Mouse (Mus musculus): ENCODE results near the gene Phactr3. TPM values are rescaled to one million over a fixed set of nuclear protein-coding genes. Genes with fewer than 3 reads are reported as not detected.
"Not testable (repeated sequence)": the region's sequence is repeated elsewhere in the genome, so short reads cannot be mapped to it uniquely, and the experiment has no call there.

Gene Phactr3
- polyA plus RNA-seq (2012; rRNA removed), result 0.18 and 0.47 TPM in 2 replicates

DNA sequence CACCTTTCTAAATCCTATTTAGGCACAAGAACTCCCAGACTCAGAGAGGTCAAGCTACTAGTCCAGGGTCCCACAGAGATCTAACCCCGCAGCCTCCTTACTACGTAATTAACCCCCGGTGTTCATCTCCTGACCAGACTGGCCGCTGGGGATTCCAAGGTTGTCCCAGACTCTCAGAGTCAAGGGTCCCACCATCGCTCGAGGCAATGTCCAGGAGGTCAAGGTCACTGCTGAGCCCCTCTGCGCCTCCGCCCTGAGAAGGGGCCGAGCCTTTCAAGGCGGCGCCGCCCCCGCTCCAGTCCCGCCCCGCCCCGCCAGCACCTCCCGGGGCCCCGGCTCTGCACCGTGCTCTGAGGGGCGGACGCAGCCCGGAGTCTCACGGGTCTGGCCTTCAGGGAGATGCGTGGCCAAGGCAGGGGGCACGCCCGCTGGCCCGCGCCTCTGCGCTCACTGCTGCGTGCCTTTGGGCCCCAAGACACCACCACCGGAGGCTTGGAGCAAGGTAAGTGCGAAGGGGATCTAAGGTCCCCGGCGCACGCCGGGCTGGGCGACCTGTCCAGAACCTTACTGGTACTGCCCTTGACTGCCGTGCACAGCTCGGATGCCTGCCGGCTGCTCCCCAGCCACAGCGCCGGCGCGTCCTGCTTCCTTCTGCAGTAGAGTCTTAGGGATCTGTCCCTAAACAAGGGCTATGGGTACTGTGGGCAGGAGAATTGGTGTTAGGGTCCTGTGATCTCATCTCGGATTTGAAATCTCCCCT lies at the start of gene Phactr3:
Gene Phactr3, plus strand, starts transcription at position 175 of the 760 bp plus-strand sequence.
- no peak for DNase-seq (ENCODE audit: low read depth)

DNA sequence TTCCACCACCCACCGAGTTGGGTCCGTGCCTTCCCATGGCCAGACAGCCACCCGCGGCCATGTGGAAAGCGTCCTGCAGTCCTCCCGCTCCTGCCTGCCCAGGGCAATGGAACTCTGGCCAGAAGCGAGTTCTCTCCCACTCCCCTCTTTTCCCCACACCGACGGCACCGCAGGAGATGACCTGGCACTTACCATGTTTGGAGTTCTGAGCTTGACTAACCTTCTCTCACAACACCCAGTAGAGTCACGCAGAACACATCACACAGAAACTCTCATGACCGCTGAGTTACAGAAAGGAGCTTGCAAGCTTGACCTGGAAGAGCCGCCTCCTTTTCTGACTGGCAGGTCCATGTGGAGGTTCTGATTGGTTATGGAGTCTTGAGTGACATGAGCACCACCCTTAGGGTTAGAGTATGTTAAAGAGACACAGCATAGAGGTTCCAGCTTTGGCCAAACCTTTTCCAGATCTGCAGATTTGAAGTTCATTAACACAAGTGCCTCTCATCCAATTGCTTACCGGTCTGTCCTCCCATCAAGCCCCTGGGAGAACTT lies 40.5 kb upstream of the Phactr3 start, which contains the start of gene Zfp931:
Gene Zfp931, minus strand, starts transcription at position 311 of the 552 bp plus-strand sequence.
- not testable (repeated sequence) for DNase-seq (ENCODE audit: low read depth)

DNA sequence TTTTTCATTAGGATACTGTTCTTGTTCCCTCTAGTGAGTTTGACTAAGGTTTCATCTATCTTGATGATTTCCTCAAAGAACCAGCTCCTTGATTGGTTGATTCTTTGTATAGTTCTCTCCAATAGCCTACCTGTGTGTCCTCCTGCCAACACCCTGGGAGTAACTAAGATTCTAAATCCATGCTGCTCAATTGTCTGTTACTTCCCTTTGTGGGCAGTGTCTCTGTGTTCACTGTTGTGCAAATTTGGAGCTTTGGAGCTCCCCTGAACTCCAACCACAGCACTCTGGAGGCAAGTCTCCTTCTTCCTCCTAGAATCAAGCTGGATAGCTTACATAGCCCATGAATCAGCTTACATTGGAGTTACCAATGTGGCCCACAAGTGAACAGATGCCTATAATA lies 29.2 kb upstream of the Phactr3 start:
- no peak for DNase-seq (ENCODE audit: low read depth)

DNA sequence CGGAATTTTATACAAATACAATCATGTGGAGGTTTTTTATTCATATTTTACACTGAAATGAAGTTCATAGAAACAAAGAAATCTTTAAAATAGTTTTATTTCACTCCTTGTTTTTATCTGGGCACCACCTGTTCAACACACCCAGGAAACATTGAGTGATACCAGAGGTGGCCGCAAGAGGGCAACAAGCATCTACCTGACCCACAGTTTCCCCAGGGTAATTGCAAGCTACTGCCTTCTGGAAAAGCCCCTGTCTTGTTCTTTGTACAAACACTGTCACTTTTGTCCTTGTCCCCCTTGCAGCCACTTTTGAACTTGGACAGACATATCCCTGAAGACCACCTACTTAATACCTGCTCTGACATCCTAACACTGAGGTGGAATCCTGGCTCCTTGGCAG lies 20.8 kb upstream of the Phactr3 start:
- DNase-seq (ENCODE audit: low read depth), result no peak

DNA sequence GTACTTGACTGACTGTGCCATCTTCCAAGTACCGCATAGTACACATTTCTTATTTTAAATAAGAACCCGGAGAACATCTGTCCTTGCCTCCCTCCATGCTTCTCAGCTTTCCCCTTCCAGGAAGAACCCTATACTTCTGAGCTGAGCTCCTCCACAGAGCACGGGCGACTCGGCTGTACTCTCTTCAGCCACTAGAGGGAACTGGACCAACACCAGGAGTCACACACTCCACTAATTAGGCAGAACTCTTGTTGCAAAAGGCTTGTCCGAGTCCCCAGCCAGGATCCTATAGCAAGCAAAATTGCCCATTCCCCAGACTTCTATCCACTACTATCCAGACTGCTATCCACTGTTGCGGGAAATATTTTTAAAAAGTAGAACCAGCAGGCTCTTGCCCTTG lies 16.8 kb upstream of the Phactr3 start:
- DNase-seq (ENCODE audit: low read depth), result no peak

DNA sequence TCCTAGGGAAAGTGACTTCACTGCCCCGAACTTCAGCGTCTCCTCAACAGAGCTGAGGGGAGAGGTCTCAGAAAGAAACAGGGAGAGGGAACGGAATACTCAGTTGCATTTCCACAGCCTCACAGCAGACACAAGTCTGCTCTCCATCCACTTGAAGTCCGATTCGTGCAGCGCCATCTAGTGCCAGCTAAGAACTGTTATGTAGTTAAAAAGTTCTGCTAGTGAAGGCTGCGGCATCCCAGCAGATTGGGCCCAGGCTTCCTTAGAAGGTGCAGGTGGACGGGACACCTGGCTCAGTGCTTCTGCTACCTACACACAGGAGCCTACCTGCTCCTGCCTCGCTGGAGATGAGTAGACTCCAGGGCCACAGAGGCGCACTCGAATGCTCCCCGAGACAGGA lies 829 bp upstream of the Phactr3 start:
- no peak for DNase-seq (ENCODE audit: low read depth)

DNA sequence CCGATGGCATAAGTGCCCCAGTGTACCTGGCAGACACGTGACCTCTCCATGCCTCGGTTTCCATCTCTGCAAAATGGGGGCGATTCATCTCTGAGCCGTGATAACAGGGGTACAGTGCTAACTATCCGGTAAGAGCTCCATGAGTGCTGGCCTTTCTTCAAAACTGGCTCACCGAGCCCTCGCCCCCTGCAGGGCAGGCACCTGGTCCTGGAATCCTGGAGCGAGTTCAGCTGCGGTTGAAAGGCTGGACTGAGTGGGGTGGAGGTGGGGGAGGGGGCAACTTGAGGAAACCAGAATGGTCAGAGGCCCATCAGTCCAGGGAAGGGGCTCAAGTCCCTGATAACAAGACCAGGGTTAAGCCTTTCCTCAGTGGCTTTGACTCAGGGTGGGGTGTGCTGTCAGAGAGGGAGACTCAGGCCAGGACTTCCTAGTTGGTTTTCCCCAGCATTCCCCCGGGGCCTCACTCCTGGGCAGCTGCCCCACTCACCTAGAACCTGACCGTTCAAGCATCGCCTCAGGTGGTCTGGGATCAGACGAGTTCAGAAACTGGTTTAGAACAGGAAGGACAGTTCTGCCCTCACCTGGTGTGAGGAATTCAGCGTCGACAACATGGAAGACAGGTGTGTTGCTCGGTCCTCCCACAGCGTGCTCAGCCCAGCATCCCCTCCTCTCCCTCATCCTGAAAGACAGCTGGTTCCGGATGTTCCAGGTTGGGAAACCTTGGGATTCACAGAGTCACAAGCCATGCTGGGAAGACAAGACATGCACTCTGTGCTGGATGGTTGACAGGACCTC lies 983 bp downstream of the Phactr3 start:
- no peak for DNase-seq (ENCODE audit: low read depth)

DNA sequence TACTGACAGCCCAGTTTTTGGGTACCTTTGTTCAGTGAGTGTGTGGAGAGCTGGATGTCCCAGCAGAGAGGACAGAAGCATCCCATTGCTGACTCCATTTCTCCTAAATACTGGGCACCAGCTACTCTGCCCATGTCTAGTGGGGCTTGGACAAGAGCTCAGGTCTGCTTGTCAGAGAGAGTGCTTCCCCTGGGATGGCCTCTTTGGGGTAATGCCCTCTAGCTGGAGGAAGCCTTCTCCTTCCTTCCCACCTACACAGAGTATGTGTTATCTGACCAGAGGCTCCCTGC lies 1.5 kb downstream of the Phactr3 start:
- no peak for DNase-seq (ENCODE audit: low read depth)

DNA sequence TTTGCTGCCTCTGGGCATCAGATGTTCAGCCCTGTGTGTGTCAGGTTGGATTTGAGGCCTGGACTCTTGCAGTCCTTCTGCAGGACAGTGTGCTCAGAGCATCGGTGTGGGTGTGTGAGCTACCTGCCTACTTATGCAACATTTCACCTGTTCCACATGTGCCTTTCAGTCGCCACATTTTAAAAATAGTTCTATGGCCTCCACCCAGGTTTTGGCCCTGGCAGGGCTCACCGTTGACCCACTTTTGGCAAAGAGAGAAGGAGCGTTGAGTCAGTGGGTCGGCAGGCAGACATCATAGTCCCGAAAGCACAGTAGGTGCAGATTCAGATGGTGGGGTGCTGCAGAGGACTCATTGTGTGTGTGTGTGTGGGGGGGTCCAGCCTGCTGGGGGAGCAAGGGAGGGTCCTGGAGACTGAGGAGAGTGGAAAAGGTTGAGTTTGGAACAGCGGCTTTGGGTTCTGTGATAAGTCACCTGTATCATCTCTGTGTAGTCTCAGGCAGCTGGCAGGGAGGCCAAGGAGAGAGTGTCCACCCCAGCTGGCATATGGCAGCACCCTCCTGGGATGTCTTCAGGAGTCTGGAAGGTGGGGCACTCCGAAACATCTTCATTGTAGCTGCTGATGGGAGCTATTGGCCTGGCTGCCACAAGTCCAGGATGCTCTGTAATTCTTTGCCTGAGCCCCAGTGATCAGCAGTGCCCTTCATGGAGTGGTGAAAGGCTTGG lies 2.0 kb downstream of the Phactr3 start:
- DNase-seq (ENCODE audit: low read depth), result no peak

DNA sequence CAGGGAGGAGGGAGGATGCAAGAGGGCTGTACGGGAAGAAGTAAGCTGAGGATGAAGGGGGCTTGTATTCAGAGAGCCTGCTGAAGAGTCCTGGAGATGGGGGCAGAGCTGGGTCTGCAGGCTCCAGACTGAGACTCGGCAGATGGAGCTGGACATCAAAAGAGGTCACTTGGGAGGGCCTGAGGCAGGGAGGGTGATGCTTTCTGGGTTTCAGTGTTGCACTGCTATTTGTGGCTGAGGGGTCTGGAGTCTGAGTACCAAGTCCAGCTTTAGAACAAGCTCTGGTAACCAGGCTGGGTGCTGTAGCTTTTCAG lies 2.6 kb downstream of the Phactr3 start:
- DNase-seq (ENCODE audit: low read depth), result no peak

DNA sequence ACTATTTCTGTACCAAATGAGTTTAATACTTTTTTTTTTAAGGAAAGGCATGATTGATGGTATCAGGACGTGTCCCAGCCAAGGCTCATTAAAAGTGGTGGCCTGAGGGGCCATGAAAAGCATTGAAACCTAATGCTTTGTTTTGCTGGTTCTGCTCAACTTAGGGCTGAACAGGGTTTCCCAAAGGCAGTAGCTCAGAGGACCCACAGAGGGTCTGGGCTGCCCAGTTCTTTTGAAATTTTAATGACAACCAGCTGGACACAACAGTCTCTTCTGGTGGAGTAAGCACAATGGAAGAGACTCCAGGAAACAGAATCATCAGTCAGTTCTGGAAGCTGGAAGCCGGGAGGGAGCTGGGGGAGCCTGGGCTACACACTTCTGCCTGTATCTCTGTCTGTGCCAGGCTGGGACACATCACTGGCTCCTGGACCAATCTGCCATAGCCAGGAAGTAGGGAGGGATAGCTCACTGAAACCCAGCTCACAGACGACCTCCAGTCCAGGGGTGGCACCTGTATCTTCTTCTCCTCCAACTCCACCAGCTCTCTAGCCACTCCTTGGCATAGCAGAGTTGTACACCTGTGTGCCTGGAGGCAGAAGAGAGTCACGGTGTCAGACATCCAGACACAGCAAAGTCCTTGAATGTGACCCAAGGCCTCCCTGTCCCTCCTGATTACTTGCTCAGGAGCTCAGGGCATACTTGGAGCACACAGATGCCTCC lies 3.3 kb downstream of the Phactr3 start:
- DNase-seq (ENCODE audit: low read depth), result no peak

DNA sequence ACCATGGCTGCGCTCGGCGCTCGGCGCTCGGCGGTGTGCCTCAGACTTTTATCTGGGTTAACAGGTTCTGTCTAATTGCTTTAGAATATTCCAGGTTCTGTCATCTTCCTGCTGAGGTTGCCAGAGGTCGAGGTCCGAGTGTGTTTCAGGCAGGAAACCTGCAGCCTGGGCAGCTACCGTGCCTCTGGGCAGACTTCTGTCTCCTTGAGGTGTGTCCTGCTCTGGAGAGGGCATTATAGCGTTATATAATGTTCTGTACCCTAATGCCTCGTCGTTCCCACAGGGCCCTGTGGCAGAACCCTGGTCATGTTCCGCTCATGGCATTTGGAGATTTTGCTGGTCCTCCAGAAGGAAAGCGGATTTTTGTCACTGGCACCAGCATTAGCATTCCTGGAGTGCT lies 4.7 kb downstream of the Phactr3 start:
- no peak for DNase-seq (ENCODE audit: low read depth)

DNA sequence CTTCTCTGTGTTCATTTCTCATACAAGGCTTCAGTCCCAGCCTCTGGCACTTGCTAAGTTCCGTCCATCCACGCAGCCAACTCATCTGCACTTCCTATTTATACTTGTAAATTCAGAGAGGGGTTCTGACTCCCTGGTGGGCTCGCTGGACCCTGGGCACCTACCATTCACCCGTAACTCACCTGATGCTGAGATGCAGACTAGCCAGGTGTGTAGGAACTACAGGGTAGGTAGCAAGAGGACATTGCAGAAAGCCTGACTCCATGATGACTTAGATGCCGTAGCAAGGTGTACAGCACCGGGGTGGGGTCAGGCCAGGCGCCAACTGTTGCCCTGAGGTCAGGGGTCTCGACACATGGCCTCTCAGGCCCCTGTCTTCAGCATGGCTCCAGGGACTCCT lies 6.7 kb downstream of the Phactr3 start:
- no peak for DNase-seq (ENCODE audit: low read depth)

DNA sequence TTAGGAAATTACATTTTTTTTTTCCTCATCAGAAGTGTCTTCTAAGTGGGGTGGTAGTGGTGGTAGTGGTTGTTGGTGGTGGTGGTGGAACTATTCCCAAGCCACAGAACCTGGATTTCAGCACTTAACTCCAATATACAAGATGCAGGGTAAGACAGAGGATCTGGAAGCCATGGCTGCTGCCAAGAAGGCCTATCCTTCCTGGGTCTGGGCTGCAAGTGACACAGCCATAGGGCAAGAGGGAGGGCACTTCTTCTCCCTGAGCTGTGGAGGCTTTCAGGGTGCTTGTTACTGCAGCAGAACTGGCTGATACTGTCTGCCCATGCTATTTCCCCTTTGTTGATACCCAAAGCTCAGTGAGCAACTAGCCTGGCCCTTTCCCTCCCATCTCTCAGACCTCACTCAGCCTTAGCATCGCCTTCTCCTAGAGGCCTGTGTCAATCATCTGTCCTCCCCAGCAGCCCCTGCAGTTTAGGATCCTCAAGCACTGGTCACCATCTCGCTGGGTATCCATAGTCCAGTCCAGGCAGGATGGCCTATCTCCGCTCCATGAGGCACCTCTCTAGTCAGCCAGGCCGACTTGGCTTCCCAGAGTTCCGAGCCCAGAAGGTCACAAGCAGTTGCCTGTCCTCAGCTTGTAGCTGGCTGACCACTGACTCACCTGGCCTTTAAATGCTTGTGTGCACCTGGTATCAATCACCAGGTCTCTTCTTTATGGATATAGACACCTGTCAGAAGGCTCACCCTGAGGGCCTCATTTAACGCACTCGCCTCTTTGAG lies 7.5 kb downstream of the Phactr3 start:
- no peak for DNase-seq (ENCODE audit: low read depth)

DNA sequence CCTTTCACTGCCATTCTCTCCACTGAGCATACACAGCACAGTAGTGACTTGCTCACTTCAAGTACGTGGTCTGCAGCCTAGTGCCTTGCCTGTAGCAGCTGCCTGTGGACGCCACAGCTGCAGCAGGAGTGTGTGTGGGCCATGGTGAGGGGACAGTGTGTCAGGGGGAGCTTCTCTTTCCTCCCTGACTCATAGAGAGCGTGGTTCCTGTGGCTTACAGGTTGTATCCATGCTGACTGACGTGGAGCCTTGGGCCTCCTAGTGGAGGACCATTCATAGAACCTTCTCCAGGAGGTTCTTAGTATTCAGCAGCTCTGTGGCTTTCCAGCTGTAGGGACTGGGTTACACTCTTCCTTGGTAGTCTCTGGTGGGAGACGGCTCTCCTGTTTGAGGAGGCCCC lies 9.8 kb downstream of the Phactr3 start:
- DNase-seq (ENCODE audit: low read depth), result no peak

DNA sequence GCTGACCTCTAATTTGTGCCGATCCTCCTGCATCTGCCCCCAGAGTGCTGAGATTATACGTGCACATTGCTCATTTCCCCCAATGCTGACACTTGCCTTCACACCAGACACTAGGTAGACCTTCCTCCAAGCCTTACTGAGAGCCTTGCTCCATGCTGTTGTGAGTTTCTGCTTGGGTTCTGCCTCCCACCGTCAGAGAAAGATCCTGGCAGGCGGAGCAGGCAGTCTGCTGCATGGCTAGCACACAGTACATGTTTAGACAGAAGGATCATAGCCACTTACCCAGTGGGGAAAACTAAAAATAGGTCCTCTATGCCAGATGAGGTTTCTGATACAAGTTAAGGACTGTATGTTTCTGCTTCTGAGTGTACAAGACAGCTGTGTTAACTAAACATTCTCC lies 10.4 kb downstream of the Phactr3 start:
- DNase-seq (ENCODE audit: low read depth), result no peak

DNA sequence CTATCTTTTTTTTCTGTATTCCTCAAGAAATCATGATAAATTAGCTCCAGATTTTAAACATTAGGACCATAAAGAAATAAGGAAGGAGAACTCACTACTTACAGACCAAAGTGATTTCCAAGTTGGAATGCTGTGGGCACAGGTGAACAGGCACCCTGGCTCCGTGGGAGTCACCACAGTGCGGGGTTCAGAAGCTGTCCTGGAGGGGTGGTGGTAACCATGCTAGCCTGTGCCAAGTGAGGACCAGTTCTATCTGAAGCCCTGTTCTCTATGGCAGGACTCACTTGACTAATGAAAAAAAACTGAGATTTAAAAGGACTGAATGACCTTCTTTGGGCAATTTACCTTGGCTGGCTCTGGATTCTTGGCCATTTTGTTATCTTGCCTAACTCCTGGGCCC lies 10.9 kb downstream of the Phactr3 start:
- DNase-seq (ENCODE audit: low read depth), result no peak

DNA sequence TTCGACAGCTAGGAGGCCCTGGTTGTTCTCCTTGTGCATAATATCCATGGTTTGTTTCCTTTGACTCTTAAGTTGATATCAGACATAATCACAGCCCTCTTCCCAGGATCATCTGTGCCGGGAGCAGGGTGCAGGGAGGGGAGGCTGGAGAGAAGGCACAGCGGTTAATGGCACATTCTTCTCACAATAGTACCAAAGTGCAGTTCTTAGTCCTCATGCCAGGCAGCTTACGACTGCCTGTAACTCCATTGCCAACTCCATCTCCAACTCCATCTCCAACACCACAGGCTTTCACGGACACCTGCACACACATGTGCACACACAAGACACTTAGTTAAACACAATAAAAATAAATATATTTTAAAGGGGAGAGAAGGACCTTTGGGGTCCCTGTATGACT lies 11.8 kb downstream of the Phactr3 start:
- DNase-seq (ENCODE audit: low read depth), result no peak

DNA sequence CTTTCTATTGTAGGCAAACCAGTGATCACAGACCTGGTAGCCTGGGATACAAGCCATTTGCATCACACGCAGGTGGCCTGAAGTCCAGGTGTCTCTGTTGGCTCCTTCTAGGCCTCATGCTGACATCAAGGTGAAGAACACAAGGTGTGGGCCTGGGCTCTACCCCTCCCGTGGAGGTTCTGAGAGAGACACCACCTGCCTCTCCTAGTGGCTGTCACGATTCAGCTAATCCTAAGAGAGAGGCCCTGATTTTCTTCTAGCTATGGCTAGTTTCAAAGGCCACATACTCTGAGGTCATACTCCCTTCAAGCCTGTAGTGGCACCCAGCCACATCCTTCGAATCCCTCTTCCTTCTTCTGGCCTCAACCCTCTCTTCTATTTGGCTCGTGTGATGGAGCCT lies 12.2 kb downstream of the Phactr3 start:
- no peak for DNase-seq (ENCODE audit: low read depth)

DNA sequence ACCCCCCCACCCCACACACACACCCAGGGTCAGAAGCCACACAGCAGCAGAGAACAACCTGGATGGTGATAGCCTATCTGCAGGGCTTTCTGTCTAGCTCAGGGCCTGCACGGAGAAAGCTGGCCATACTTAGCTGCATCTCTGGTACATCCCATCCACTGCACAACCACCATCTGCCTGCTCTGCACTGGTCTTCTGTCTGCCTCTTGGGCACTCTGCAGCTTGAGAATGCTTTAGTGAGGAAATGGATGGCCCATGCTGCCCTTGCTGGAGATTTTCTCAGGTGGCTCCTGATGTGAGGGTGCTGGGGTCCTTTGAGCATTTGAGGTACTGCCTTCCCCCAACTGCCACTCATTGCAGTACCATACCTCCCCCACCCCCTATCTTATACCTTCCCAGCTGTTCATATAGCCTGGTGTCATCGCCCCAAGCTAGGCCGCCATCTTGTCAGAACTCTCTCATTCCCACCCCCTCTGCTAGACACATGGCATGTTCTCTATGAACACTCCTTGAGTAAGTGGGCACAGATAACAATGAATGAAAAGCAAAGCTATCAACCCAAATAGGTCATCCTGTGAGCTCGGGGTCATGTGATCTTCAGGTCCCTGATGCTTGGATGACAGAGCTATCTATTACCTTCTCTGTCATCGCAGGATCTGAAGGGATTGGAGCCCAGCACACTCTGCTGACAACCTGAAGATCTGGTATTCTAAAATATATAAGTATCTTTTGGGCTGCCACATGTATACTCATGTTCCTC lies 13.0 kb downstream of the Phactr3 start:
- DNase-seq (ENCODE audit: low read depth), result no peak
